Mouse (Mus musculus) cortical plate, adult 2 months (tissue): ENCODE data around the gene Lamb2. TPM values are rescaled to one million over a fixed set of nuclear protein-coding genes. Genes with fewer than 3 reads are reported as not detected.

Experiments used
- H3K27ac ChIP-seq: fragments of 200-500 bp; 2 replicates; pipeline ENCODE4 v1.5.1; 2012; ENCODE audit warnings: low read length, control low read depth, inconsistent platforms; ENCODE audit not compliant: insufficient read depth
- H3K4me1 ChIP-seq: fragments of 200-500 bp; 2 replicates; pipeline ENCODE4 v1.6.1; 2011; ENCODE audit warnings: low read length; ENCODE audit not compliant: control insufficient read depth, insufficient read depth
- H3K4me3 ChIP-seq: fragments of 200-500 bp; 2 replicates; pipeline ENCODE4 v1.5.1; 2011; ENCODE audit warnings: mild to moderate bottlenecking, low read length, control low read depth; ENCODE audit not compliant: insufficient read depth
- CTCF ChIP-seq: fragments of 200-500 bp; IDR thresholded peaks from 2 replicates; pipeline ENCODE4 v1.5.1; 2011; ENCODE audit warnings: mild to moderate bottlenecking, control low read depth, low read length; ENCODE audit not compliant: insufficient read depth; ENCODE audit errors: extremely low read depth
- POLR2A ChIP-seq: fragments of 200-500 bp; IDR thresholded peaks from 2 replicates; pipeline ENCODE4 v1.6.1; 2011; ENCODE audit warnings: mild to moderate bottlenecking, low read length, control low read depth; ENCODE audit not compliant: insufficient read depth; ENCODE audit errors: extremely low read depth
- polyA plus RNA-seq: library from polyadenylated mRNA; depleted of rRNA; stranded (reverse); fragments of >200 nt; gene quantifications from 2 replicates; pipeline ENCODE4 v1.2.3, GENCODE M21; 2012

Lamb2 gene
- polyA plus RNA-seq, 1 experiment: 34.2 TPM

GRCm38 (mm10) chr9:108489215-108489614 is 9.7 kb downstream of the Lamb2 start:
- TF ChIP-seq POLR2A: no peak
- Histone ChIP-seq H3K4me1 (peaks cover 4% of the 10 kb centered on the region; the same call in 1 of the 2 replicates), H3K27ac (no peak overlapping the region), H3K4me3 (no peak overlapping the region)

- peak overlapping the region; percentile 66 for H3K27ac ChIP-seq
- H3K4me3 ChIP-seq: peak overlapping the region; percentile 45
- TF ChIP-seq CTCF: no peak
- TF ChIP-seq POLR2A: 0 out of 2 replicates have a peak, but pooled peaks have one; percentile 44
- H3K4me1 ChIP-seq: peaks cover 4% of the 10 kb centered on the region; the same call in 1 of the 2 replicates
Observed at GRCm38 (mm10) chr9:108489702-108490558, 10.4 kb downstream of the Lamb2 start.

GRCm38 (mm10) chr9:108490559-108491285 is 11.2 kb downstream of the Lamb2 start, which contains the start of gene Usp19:
TSS of gene Usp19 (plus strand) at chr9:108490602.
- H3K4me3 ChIP-seq: peak within 1 kb of the TSS; percentile 45
- TF ChIP-seq POLR2A (peak; percentile 2; the same call in 1 of the 2 replicates), CTCF (no peak)
- H3K4me1 ChIP-seq: peaks cover 4% of the 10 kb centered on the region; the same call in 1 of the 2 replicates
- H3K27ac ChIP-seq: peak within 1 kb of the TSS; percentile 87

GRCm38 (mm10) chr9:108491286-108491580 is 11.7 kb downstream of the Lamb2 start:
- TF ChIP-seq CTCF (no peak), POLR2A (no peak)
- Histone ChIP-seq H3K27ac (peak overlapping the region; percentile 87; the same call in 1 of the 2 replicates), H3K4me1 (peaks cover 4% of the 10 kb centered on the region; the same call in 1 of the 2 replicates), H3K4me3 (peak overlapping the region; percentile 45)

DNA sequence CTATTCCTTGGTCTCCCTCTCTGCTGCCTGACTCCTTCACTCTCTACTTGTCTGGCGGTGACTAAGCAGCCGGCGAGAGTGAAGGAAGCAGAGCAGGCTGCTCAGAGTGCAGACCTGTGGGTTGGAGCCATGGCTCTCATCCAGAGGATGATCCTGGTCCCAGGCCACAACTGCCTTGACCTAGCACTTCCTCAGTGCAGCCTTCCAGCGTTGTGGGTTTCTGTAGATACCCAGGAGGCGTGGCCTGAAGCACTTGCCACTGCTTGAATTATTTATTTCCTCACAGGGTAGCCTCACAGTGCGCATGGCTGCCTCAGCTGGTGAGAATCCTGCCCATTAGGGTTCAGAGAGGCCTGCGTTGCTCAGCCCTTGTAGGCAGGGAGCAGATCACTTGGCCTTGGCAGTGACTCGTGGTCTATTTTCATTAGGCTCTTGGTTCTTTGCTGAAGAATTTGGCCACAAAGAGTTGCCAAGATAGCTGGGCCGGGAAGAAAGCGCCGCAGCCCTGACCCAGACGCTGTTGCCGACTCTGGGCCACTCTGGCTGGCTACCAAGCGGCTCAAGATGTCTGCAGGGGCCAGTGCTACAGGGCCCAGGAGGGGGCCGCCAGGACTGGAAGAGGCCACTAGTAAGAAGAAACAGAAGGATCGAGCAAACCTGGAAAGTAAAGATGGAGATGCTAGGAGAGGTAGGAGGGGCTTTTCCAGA is 12.7 kb downstream of the Lamb2 start:
- Histone ChIP-seq H3K4me1 (peaks cover 4% of the 10 kb centered on the region; the same call in 1 of the 2 replicates), H3K27ac (no peak overlapping the region), H3K4me3 (peak overlapping the region; percentile 17; the same call in 1 of the 2 replicates)
- TF ChIP-seq CTCF: no peak
- TF ChIP-seq POLR2A: no peak

DNA sequence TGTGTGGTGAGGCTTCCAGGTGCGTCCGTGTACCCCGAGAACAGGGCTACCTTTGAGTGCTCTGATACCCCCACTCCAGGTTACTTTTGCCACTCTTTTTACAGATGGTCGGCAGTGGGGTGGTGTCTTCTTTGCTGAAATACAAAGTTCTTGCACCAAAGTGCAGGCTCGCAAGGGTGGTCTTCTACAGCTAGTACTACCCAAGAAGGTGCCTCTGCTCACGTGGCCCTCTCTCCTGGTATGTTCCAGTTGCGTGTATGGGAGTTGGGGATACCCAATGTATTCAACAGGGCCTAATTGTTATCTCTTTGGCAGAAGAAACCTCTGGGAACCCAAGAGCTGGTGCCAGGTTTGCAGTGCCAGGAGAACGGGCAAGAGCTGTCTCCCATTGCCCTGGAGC is 13.7 kb downstream of the Lamb2 start:
- TF ChIP-seq CTCF (no peak), POLR2A (no peak)
- H3K4me3 ChIP-seq: no peak overlapping the region
- no peak overlapping the region for H3K27ac ChIP-seq
- H3K4me1 ChIP-seq: peaks cover 4% of the 10 kb centered on the region; the same call in 1 of the 2 replicates

DNA sequence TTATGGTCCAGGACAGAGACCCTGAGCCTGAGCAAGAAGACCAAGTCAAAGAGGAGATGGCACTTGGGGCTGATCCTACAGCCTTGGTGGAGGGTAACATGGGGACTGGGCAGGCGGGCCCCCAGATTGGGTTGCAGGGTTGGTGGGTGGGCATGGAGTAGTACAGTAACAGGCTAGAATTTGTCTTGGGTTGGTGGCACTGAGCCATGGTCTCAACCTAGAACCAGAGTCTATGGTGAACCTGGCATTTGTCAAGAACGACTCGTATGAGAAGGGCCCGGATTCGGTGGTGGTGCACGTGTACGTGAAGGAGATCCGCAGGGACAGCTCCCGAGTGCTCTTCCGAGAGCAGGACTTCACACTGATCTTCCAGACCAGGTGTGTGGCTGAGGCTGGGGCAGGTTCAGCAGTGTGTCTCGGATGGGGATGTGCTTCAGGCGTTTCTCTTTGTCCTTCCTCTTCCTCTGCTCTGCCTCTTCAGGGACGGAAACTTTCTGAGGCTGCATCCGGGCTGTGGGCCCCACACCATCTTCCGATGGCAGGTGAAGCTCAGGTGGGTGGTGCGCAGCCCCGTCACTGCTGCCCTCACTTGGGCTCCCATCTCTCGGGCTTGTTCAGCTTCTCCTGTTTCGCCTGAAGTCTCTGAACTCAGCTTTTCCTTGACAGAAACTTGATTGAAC is 14.8 kb downstream of the Lamb2 start:
- H3K4me1 ChIP-seq: peaks cover 4% of the 10 kb centered on the region; the same call in 1 of the 2 replicates
- H3K4me3 ChIP-seq: no peak overlapping the region
- TF ChIP-seq POLR2A (no peak), CTCF (no peak)
- H3K27ac ChIP-seq: no peak overlapping the region

DNA sequence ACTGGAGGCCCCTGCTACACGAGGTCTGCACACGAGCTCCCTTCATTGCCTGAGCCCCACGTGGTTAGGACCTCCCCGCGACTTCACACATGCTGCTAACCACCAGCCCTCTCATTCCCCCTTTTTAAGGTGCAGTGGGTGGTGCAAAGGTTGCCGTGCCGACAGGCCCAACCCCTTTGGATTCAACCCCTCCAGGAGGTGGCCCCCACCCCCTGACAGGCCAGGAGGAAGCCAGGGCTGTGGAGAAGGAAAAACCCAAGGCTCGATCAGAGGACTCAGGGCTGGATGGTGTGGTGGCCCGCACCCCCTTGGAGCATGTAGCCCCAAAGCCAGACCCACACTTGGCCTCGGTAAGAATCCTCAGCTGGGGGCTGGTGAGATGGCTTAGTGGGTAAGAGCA is 15.4 kb downstream of the Lamb2 start:
- H3K4me3 ChIP-seq: no peak overlapping the region
- no peak overlapping the region for H3K27ac ChIP-seq
- H3K4me1 ChIP-seq: peaks cover 4% of the 10 kb centered on the region; the same call in 1 of the 2 replicates
- TF ChIP-seq POLR2A (no peak), CTCF (no peak)

- TF ChIP-seq POLR2A: no peak
- no peak for TF ChIP-seq CTCF
- Histone ChIP-seq H3K4me3 (no peak overlapping the region), H3K4me1 (no peaks in the 10 kb centered on the region), H3K27ac (no peak overlapping the region)
Observed at GRCm38 (mm10) chr9:108499231-108499630, 19.7 kb downstream of the Lamb2 start.
